Mouse (Mus musculus): Measurements from ENCODE around the gene Pde11a. TPM values are rescaled to one million over a fixed set of nuclear protein-coding genes. Genes with fewer than 3 reads are reported as not detected.

Pde11a gene
- total RNA-seq, 2 experiments from 2014 or later: 0.22 to 0.31 TPM

DNA sequence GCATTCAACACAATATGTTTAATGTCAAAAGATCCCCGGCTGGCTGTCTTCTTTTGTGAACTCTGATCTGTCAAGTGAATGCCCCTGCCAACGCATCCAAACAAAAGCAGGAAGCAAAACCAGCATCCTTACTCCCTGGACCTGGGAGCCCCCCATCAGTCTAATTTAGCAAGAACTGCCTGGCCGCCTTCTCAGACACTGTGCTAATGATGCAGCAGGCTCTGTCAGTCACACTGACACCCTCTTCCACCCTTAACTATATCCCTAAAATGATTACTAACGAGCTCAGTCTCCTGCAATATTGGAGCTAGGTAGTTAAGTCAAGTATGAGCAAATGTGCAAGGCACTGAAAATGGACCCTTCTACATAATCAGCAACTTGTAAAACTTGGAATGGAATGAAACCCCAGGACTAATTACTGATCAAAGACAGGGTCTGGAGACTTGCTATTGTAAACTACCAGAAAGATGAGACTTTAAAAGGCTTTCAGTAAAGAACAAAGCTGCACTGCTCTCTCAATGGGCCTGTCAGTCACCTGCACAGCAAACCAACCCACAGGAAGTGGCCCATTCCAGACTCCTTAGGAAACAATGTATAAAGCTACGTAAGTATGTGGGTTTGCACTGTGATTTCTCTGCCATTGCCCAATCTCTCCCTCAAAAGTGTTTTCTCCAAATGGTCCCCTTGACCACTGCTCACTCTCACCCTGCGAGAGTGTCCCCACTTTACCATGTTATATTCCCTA, 118.0 kb downstream of the Pde11a start:
- intact Hi-C loops (cut with DNase I): no loop called here
- DNase-seq (ENCODE audit: low spot score): no peak

DNA sequence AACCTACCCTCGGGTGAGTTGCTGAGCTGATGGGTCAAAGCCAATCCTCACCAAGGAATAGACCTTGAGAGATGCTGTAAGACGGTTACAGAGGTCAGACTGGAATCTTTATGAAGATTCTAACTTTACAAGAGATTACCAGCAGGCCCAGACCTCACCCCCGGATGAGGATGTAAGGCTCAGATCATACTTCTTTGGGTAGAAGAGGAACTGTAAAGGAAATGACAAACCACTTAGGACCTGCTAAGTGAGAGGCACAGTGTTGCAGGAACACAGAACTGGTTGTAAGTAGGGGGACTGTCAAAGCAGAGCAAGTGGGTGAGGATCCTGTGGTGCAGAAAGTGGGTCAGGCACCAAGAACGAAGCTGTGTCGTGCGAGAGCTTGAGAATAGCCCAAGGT, 119.0 kb downstream of the Pde11a start:
- intact Hi-C loops (cut with DNase I): no loop called here
- no peak for DNase-seq (ENCODE audit: low spot score)

DNA sequence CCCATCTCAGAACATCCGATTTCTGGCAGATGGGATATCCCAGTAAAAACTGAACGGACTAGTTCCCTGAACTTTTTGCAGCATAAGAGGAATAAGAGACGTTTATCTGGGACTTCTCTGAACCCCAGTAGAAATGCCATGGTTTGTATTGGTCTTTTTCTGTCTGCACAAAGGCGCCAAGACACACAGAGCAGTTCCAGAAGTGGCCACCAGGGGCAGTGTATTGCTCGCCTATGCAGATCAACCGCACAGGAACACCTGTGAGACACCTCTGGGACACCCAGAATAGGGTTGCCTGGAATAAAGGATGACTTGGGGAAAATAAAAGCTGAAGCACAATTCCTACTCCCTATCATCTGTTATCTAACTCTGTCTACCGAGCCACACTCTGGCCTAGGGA, 122.4 kb downstream of the Pde11a start:
- no peak for DNase-seq (ENCODE audit: low spot score)
- intact Hi-C loops (cut with DNase I): no loop called here

DNA sequence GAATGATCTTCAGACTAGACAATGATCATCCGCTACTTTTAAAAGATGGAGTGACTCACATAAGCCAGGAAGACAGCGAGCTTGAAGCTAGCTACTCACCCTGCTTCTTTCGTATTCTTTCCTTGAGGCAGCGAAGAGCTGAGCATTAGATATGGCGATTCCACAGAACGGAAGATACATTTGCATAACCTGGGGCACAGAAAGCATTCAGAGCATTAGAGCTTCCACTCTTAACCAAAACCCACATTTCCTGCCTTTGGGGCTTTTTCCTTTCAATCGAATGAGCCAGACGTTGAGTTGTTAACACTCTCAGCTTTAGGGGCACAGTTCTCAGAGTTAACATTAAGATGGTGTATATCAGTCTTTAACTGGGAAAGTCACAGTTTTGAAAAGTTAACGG, 123.4 kb downstream of the Pde11a start:
- DNase-seq (ENCODE audit: low spot score): no peak
- intact Hi-C loops (cut with DNase I): no loop called here

DNA sequence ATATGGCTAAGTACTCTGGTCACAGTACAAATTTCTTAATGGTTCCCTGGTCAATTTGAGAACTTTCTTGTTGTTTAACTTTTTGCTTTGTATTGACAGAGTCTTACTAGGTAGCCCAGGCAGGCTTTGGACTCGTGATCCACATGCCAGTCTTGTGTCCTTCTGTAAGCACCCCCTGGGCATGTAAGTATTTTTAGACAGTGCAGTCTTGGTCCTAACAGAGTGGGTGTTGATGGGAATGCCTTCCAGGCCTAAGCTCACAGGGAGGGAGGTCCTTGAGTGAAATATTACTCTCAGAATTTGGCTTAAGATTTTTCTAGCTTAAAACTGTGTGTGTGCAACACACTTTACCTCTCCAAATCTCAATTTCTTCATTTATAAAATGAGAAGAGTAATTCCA, 153.4 kb downstream of the Pde11a start:
- intact Hi-C loops (cut with DNase I): no loop called here
- DNase-seq (ENCODE audit: low spot score): no peak

DNA sequence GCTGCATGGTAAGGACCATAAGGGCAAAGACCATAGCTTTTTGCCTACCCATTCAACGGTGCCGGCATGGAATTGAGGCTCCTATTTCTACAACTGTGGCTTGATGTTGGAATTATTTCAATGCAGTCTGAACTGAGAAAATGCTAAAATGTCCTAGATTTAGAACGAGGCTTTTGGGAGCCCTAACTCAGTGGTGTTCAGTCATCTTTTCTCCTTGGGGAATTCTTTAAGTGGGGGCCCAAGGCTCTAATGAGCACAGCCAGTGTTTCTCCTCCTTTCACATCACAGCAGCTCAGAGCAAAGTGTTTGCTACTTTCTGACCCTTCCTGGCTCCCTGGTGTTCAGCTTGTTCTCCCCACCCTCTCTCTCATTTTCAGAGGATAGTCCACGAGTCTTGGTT, 175.8 kb downstream of the Pde11a start:
- intact Hi-C loops (cut with DNase I): no loop called here
- DNase-seq (ENCODE audit: low spot score): no peak

DNA sequence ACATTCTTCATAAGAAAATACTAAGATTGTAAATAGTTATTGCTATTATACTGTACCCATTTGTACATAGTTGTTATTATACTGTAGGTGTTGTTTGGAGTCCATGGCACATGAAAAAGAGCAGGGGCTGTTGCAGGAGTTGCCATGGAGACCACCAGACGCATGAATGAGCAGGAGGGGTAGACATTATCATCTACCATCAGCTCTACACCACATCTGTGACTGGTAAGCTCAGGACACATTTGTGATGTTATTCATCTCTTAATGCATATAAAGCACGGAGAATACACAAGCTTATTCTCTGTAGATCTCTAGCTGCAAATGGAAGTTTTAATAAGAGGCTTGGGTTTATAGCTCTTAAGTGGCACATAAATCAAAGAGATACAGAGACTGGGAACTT, 179.6 kb downstream of the Pde11a start:
- intact Hi-C loops (cut with DNase I): no loop called here
- DNase-seq (ENCODE audit: low spot score): no peak

DNA sequence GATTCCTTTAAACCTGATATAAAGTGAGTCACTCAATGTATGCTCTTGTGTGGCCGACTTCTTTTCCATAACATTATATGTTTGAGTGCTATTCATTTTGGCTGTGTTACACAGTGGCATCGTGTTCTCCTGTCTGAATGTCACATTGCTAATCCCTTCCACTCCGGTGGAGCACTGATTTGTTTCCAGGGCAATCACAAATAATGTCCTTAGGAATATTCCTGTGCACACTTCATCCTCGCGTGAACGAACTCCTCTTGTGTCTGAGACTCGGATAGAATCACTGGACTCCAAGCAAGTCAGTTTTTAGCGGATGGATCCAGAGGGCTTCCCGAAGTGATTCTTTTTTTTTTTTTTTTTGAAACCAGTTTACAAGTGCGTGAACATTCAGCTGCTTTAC, 197.4 kb downstream of the Pde11a start:
- intact Hi-C loops (cut with DNase I): no loop called here
- DNase-seq (ENCODE audit: low spot score): no peak

DNA sequence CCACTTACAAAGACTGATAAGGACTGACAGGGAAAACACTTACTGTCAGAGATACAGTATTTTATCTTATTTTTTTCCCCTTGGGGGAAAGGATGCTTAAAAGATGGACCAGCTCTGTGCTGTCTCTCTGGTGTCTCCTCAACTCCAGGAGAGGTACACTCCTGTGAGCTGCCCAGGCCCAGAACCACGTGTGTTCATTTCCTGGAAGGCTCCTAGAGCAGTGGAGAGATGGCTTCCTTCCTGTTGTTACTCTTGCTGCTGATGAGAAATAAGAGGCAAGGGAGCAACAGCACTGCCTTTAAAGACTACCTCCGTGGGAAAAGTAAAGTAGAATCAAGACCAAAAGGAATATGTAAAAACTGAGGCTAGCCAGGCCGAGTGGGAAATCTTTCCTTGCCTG, 205.6 kb downstream of the Pde11a start:
- intact Hi-C loops (cut with DNase I): no loop called here
- DNase-seq (ENCODE audit: low spot score): no peak

DNA sequence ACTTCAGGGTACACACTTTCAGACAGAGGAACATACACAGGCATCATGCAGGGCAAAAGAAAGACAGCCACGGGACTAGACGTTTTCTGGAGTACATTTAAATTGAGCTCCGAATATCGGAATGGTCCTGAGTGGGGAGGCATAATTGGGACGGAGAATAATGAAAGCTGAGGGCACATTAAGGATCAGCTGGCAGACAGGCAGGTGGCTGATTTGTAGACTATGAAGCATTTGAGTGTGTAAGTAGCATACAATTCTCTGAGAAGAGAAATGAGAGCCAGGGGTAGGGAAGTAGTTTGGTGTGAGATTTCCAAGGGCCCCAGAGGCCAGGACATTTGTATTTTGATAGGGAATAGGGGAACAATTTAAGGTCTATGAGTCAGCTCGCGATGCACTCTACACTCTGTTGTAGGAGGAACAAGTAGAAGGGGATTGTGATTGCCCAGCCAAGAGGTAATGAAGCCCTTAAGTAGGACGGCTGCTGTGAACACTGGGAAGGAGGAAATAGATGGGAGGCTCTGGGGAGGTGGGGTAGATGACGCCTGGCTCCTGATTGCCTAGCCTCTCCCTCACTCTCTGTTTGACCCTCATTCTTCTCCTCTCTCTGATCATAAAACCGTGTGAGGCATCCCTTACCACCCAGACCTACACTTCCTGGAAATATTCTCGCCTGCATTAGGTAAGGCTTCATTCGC, 208.5 kb downstream of the Pde11a start:
- intact Hi-C loops (cut with DNase I): loop anchor here (10.0 kb wide), 1 partner anchor 235 kb away; the partner anchor contains the start of genes Cyct and Rbm45
- DNase-seq (ENCODE audit: low spot score): no peak

DNA sequence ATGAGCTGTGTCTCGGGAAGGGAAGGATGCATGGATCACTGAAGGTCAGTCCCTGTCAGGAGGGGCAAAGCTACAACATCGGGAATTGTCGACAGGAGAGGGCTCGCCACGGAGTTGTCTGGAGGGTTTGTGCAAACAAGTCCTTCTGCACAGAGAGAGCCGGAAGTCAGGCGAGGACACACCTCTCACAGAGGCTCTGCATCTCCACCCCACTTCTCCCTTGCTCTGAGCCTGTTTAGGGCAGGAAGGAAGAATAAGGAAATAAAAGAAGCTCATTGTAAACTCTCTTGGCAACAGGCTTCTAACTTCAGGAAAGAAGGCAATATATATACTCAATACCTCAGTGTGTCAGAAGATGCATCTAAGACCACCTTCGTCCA, 209.5 kb downstream of the Pde11a start:
- intact Hi-C loops (cut with DNase I): loop anchor here (10.0 kb wide), 1 partner anchor 236 kb away; the partner anchor contains the start of genes Cyct and Rbm45
- DNase-seq (ENCODE audit: low spot score): no peak

DNA sequence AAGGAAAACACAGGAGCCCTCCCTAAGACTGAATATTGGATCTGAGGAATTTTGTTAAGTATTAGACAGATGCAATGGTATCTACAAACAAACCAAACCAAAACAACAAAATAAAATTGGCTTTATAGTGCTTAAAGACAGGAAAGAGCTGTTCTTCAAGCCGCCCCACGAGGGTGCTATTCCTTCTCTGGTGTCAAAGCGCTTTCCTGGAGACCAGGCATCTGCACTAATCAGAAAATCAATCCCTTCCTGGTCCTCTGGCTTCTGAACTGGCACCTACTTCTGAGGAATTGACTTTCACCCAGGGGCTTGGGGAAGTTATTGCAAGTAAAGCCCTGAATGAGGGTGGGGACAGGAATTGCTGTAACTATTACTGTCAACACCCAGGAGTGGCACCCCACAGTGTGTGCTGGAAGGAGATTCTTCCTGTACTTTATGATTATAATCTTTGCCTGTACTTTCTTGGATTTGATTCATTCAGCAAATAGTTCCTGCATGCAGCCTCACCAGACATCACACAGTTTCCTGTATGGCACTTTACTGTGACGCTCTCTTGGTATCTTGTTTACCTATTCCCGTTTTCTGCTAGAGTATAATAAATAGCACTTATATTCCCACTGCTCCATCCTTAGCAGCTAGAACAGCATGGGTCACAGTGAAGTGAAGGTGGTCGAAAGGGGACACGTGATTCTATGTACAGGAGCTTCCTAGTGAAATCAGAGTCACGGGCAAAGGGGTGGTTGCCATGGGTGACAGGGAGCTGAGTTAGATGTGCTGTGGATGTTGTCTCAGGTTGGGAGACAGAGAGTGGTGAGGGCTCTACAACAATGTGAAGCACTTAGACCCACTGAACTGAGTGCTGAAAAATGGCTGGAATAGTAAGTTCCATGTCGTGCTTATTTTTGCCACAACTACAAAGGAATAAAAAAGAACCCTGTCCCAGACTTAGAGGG, 210.2 kb downstream of the Pde11a start:
- DNase-seq (ENCODE audit: low spot score): no peak
- intact Hi-C loops (cut with DNase I): loop anchor here (10.0 kb wide), 1 partner anchor 236 kb away; the partner anchor contains the start of genes Cyct and Rbm45

DNA sequence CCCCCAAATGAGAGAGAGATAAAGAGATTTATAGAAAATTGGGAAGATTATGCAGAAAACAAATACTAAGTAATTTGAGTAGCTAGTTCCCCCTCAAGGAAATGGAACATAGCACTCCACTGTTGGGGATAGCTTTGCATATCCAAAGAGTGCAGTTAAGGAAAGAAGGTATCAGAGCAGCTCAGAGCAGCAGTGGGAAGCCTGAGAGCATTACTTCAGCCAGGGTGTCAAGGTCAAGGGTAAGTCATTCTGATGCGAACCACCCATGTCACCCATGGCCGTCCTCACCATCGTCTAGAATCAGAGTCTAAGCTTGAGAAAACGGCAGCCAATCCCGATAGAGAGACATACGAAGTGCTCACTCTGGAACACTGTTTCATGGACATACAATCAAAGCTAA, 211.9 kb downstream of the Pde11a start:
- intact Hi-C loops (cut with DNase I): loop anchor here (10.0 kb wide), 1 partner anchor 238 kb away; the partner anchor contains the start of genes Cyct and Rbm45
- DNase-seq (ENCODE audit: low spot score): no peak

DNA sequence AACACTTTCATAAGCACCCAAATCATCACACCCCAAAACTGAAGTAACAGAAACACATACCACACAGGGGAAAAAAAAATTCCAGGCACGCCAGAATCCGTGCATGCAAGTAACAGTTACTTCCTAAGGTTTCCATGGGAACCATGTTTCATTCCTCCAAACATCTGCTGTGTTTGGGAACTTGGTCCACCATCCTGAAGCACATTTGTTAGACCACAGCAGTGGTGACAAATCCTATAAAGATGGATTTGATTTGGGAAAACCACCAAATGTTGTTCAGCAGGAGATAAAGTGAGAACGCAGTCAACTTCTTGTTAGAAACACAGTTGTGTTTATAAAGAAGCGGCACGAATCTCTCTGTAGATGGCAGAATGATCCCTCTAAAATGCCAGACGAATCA, 213.8 kb downstream of the Pde11a start:
- intact Hi-C loops (cut with DNase I): loop anchor here (10.0 kb wide), 1 partner anchor 240 kb away; the partner anchor contains the start of genes Cyct and Rbm45

DNA sequence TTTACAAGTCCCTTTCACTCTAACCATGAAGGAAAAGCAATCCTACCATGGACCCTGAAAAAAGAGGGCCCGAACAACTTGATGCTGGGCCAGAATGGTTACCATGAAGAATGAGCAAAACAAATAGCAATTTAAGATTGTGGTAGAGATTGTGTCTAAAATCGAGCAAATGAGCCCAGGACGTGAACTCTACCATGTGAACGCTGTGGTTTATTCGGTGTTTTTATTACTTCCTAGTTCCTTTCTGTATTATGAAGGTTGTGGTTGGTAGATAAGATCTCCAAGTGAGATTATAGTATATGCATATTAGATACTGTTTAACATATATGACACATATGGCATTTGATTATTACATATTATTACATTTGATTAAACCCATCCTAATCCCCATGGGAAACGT, 216.4 kb downstream of the Pde11a start:
- intact Hi-C loops (cut with DNase I): loop anchor here (10.0 kb wide), 1 partner anchor 243 kb away; the partner anchor contains the start of genes Cyct and Rbm45
- DNase-seq (ENCODE audit: low spot score): no peak

More for the DNA sequence above, 213.8 kb downstream of the Pde11a start:
- DNase-seq (ENCODE audit: low spot score): no peak

DNA sequence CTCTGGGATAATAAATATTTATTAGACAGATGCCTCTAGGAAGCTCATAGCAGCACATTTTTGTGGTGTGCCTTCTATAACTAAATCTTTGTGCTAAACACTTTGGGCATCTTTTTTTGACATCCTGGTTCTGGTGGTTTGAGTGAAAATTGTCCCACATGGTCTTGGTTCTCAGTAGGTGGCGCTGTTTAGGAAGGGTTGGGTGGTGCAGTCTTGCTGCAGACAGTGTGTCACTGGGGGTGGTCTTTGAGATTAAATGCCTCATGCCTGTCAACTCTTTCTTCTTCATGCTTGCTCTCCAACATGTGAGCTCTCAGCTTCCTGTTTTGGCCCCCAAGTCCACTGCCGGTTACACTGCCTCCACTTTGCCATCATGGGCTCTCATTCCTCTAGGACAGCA, 218.7 kb downstream of the Pde11a start:
- no peak for DNase-seq (ENCODE audit: low spot score)
- intact Hi-C loops (cut with DNase I): loop anchor here (10.0 kb wide), 1 partner anchor 245 kb away; the partner anchor contains the start of genes Cyct and Rbm45

DNA sequence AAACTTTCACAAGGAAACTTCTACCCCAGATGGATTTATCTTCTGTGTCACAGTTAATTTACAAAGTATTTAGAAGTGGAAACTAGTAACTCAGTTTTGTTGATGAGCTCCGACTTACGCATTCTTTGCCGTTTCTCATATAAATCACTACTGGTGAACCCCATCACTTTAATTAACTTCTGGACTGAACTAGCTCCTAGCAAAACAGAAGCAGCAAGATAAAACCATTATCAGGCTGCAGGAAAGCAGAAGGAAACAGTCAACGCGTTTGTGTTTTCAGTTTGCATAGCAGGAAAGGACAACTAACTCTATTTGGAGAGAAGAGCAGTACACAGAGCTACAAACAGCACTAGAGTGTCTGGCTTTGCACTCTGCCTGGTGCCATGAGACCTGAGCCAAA, 220.1 kb downstream of the Pde11a start:
- intact Hi-C loops (cut with DNase I): no loop called here
- no peak for DNase-seq (ENCODE audit: low spot score)

DNA sequence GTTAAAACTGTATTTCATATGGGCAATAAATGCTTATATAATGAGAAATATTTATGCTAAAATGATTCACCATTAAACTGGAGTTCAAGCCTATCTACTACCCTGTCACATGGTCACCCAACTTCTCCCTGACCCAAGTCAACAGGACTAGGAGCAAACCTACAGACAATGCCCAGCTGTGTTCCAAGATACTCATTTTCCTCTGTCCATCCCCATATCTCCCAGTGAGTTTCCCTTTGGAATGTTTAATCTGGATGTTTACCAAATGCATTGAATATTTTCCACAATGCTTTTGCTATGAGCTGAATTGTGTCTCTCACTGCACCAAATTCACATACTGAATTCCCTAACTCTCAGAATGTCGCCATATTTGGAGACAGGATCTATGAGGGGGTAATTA, 221.4 kb downstream of the Pde11a start:
- DNase-seq (ENCODE audit: low spot score): no peak
- intact Hi-C loops (cut with DNase I): no loop called here

DNA sequence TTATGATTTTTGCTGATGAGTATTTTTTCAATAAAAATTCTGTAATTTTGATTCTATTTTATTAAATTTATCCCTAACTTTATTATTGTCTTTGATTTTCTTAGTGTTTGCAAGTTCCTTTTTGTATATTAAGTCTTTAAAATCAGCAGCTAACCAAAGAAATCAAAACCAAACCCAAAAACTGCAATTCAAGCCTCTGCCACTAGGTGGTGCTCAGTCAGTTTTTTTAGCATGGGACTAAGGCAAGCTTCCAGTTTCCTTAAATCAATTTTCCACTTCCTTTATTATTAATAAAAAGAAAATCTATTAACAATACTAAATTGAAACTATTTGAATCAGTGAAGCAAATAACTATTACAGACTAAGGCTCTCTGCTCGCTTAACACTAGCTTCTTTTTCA, 222.9 kb downstream of the Pde11a start:
- intact Hi-C loops (cut with DNase I): no loop called here
- DNase-seq (ENCODE audit: low spot score): no peak

DNA sequence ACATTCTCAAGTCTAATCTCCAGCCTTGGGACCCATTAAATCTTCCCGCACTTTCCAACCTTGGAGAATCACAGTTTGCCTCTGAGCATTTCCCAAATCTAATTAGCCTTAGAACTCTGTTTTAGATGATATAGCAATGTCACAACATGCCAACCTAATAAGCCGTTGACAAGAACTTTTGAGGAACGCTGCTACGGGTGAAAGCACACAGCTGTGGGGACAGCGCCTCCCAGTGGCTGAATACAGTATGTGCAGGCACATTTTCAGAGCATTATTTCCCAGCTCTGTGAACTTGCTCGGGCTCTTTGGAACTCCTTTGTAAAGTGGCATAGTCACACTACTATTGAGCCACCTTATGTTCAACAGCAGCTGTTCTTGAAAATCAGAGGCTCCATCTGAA, 223.8 kb downstream of the Pde11a start:
- no peak for DNase-seq (ENCODE audit: low spot score)
- intact Hi-C loops (cut with DNase I): no loop called here
